Mouse (Mus musculus) cortical plate, adult 2 months (tissue): Measurements from ENCODE around the gene Olfr1426. TPM values are rescaled to one million over a fixed set of nuclear protein-coding genes. Genes with fewer than 3 reads are reported as not detected.

ENCODE experiments used
- H3K27ac ChIP-seq: fragments of 200-500 bp; 2 replicates; pipeline ENCODE4 v1.5.1; 2012; ENCODE audit warnings: low read length, control low read depth, inconsistent platforms; ENCODE audit not compliant: insufficient read depth
- H3K4me1 ChIP-seq: fragments of 200-500 bp; 2 replicates; pipeline ENCODE4 v1.6.1; 2011; ENCODE audit warnings: low read length; ENCODE audit not compliant: control insufficient read depth, insufficient read depth
- H3K4me3 ChIP-seq: fragments of 200-500 bp; 2 replicates; pipeline ENCODE4 v1.5.1; 2011; ENCODE audit warnings: mild to moderate bottlenecking, low read length, control low read depth; ENCODE audit not compliant: insufficient read depth
- CTCF ChIP-seq: fragments of 200-500 bp; IDR thresholded peaks from 2 replicates; pipeline ENCODE4 v1.5.1; 2011; ENCODE audit warnings: mild to moderate bottlenecking, control low read depth, low read length; ENCODE audit not compliant: insufficient read depth; ENCODE audit errors: extremely low read depth
- POLR2A ChIP-seq: fragments of 200-500 bp; IDR thresholded peaks from 2 replicates; pipeline ENCODE4 v1.6.1; 2011; ENCODE audit warnings: mild to moderate bottlenecking, low read length, control low read depth; ENCODE audit not compliant: insufficient read depth; ENCODE audit errors: extremely low read depth
- polyA plus RNA-seq: library from polyadenylated mRNA; depleted of rRNA; stranded (reverse); fragments of >200 nt; gene quantifications from 2 replicates; pipeline ENCODE4 v1.2.3, GENCODE M21; 2012; rRNA removed

Olfr1426 gene
- polyA plus RNA-seq, 1 experiment: not detected

DNA sequence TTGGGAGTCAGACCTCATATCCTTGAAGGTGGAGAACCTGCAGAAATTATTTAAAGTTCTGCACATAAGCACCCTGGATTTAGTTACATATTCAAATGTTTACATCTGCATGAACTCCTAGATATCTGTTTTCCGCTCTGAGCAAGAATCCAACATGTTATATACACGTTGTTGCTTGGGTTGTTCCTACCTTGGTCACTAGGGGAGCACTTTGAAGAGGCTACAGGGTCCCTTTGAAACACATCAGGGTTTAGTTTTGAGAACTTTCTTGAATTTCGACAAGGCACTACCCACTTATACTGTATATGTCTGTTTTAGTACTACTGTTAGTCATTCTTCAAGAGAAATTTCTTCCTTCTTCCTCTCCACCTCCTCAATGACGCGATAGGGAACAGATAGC lies 48.6 kb downstream of the Olfr1426 start:
- Histone ChIP-seq H3K4me3 (no peak overlapping the region), H3K4me1 (no peaks in the 10 kb centered on the region), H3K27ac (no peak overlapping the region)
- TF ChIP-seq POLR2A (no peak), CTCF (no peak)

DNA sequence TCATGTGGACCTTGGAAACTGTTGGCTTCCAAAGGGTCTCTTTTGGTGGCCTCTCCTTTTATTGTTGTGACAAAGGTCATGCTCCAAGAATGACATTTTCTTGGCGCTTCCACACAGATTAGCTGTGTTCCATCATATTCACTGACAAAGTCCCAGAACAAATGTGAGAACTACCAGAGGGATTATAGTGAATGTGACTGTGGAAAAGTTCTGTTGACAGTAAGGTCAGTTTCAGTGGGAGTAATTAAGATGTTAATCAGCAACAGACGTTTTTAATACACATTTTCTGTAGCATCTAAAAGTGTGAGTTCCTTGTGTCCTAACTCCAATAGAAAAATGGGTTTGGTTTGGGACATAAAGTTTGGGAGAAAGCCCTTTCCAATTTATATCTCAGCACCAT lies 50.6 kb downstream of the Olfr1426 start, which contains the start of gene Olfr1423:
Gene Olfr1423, minus strand, starts transcription at position 101 of the 400 bp plus-strand sequence.
- no peak for TF ChIP-seq CTCF
- TF ChIP-seq POLR2A: no peak
- H3K4me3 ChIP-seq: no peak within 1 kb of the TSS
- no peak within 1 kb of the TSS for H3K27ac ChIP-seq
- no peaks in the 10 kb centered on the region for H3K4me1 ChIP-seq

DNA sequence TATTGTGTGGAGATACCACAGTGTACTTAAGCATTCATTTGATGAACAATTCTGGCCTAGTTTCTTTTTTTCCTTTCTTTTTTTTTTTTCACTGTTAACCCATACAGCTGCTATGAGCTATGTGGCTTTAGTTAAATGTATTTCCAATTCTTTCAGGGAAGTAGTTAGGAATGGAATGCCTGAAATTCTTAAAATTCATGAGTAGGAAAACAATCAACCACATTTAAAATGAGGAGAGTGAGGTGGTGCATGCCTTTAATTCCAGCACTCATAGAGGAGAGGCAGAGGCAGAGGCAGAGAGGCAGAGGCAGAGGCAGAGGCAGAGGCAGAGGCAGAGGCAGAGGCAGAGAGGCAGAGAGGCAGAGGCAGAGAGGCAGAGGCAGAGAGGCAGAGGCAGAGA lies 54.1 kb downstream of the Olfr1426 start:
- H3K4me3 ChIP-seq: no peak overlapping the region
- TF ChIP-seq CTCF (no peak), POLR2A (no peak)
- H3K4me1 ChIP-seq: no peaks in the 10 kb centered on the region
- H3K27ac ChIP-seq: no peak overlapping the region

Other genes with a start within 250 kb of the Olfr1426 start
- not detected in 2 replicates for gene Olfr1418, start 230.9 kb downstream of the Olfr1426 start, polyA plus RNA-seq
- gene Olfr1419, start 216.9 kb downstream of the Olfr1426 start, polyA plus RNA-seq: 0.13 and 0.15 TPM in 2 replicates
- not detected in 2 replicates for gene Olfr1420, start 205.4 kb downstream of the Olfr1426 start, polyA plus RNA-seq
- 15.5 and 17.2 TPM in 2 replicates for gene Patl1, start 179.6 kb downstream of the Olfr1426 start, polyA plus RNA-seq
- gene Osbp, start 126.1 kb downstream of the Olfr1426 start, polyA plus RNA-seq: 36.0 and 37.1 TPM in 2 replicates
- gene Olfr1423, start 50.7 kb downstream of the Olfr1426 start, polyA plus RNA-seq: not detected in 2 replicates
- gene Olfr1424, start 29.3 kb downstream of the Olfr1426 start, polyA plus RNA-seq: not detected in 2 replicates
- gene Olfr1425, start 14.3 kb downstream of the Olfr1426 start, polyA plus RNA-seq: not detected in 2 replicates
- not detected in 2 replicates for gene Olfr1427, start 11.3 kb upstream of the Olfr1426 start, polyA plus RNA-seq
- not detected in 2 replicates for gene Olfr1428, start 23.9 kb upstream of the Olfr1426 start, polyA plus RNA-seq
- gene Olfr76, start 31.2 kb upstream of the Olfr1426 start, polyA plus RNA-seq: not detected in 2 replicates
- gene Olfr1555-ps1, start 78.1 kb upstream of the Olfr1426 start, polyA plus RNA-seq: not detected in 2 replicates
- 0.04 TPM in 1 of 2 replicates, not detected in the other for gene Olfr1431, start 108.6 kb upstream of the Olfr1426 start, polyA plus RNA-seq
- gene Olfr1432, start 140.6 kb upstream of the Olfr1426 start, polyA plus RNA-seq: not detected in 2 replicates
- gene Olfr262, start 149.6 kb upstream of the Olfr1426 start, polyA plus RNA-seq: not detected in 2 replicates
- gene Olfr235, start 169.0 kb upstream of the Olfr1426 start, polyA plus RNA-seq: 0.08 and 0.09 TPM in 2 replicates
- not detected in 2 replicates for gene Olfr1434, start 187.8 kb upstream of the Olfr1426 start, polyA plus RNA-seq
- gene Olfr1436, start 207.1 kb upstream of the Olfr1426 start, polyA plus RNA-seq: not detected in 2 replicates
- gene Olfr1437, start 233.1 kb upstream of the Olfr1426 start, polyA plus RNA-seq: 0.06 TPM in 1 of 2 replicates, not detected in the other
- gene Olfr1438-ps1, start 243.9 kb upstream of the Olfr1426 start, polyA plus RNA-seq: 0.02 TPM in 1 of 2 replicates, not detected in the other